Mouse (Mus musculus) ovary, postnatal 36 days (tissue): ENCODE data around the gene Zan.

Source experiments
- DNase-seq: peaks from one replicate; pipeline ENCODE4 v3.0.0; 2022; ENCODE audit warnings: low spot score, mixed read lengths

Gene Zan

GRCm38 (mm10) chr5:137476964-137477363 lies at the start of gene Zan:
TSS of gene Zan (minus strand) at chr5:137477064.
- DNase-seq: no peak

- DNase-seq: peak; percentile 47
These were observed 49.5 kb upstream of the Zan start for GRCm38 (mm10) chr5:137526192-137526936.

GRCm38 (mm10) chr5:137525511-137525910 lies 48.6 kb upstream of the Zan start:
- DNase-seq: no peak

- no peak for DNase-seq
These were observed 47.8 kb upstream of the Zan start for GRCm38 (mm10) chr5:137524671-137525070.

GRCm38 (mm10) chr5:137524251-137524515 lies 47.3 kb upstream of the Zan start:
- DNase-seq: peak; percentile 13

GRCm38 (mm10) chr5:137523396-137524250 lies 46.8 kb upstream of the Zan start:
- DNase-seq: peak; percentile 2

- no peak for DNase-seq
These were observed 45.8 kb upstream of the Zan start for GRCm38 (mm10) chr5:137522711-137523110.

- no peak for DNase-seq
These were observed 45.0 kb upstream of the Zan start for GRCm38 (mm10) chr5:137521861-137522260.

- DNase-seq: no peak
These were observed 43.1 kb upstream of the Zan start for GRCm38 (mm10) chr5:137519691-137520550.

GRCm38 (mm10) chr5:137518436-137518835 lies 41.6 kb upstream of the Zan start, which contains the start of gene Gigyf1:
TSS of gene Gigyf1 (plus strand) at chr5:137518548.
- DNase-seq: no peak

- DNase-seq: no peak
These were observed 37.9 kb upstream of the Zan start for GRCm38 (mm10) chr5:137514811-137515210.

- no peak for DNase-seq
These were observed 37.3 kb upstream of the Zan start for GRCm38 (mm10) chr5:137513951-137514721.

GRCm38 (mm10) chr5:137512847-137513794 lies 36.3 kb upstream of the Zan start:
- no peak for DNase-seq

- no peak for DNase-seq
These were observed 34.8 kb upstream of the Zan start for GRCm38 (mm10) chr5:137511706-137512105.

GRCm38 (mm10) chr5:137510573-137511390 lies 33.9 kb upstream of the Zan start:
- no peak for DNase-seq

GRCm38 (mm10) chr5:137510014-137510501 lies 33.2 kb upstream of the Zan start:
- DNase-seq: peak; percentile 81

- no peak for DNase-seq
These were observed 27.2 kb upstream of the Zan start for GRCm38 (mm10) chr5:137504041-137504440.

- peak; percentile 83 for DNase-seq
These were observed 25.8 kb upstream of the Zan start for GRCm38 (mm10) chr5:137502667-137503110.
